Mouse (Mus musculus) midbrain, postnatal 0 days (tissue): Measurements from ENCODE around the gene Fam198a. TPM values are rescaled to one million over a fixed set of nuclear protein-coding genes. Genes with fewer than 3 reads are reported as not detected.

Experiments
- ATAC-seq: fragments of 200-750 bp; cut with Nextera tagmentation; 2 replicates; pipeline ENCODE4 v1.8.0; 2017; ENCODE audit warnings: moderate number of reproducible peaks, mild to moderate bottlenecking, moderate TSS enrichment, moderate library complexity; ENCODE audit not compliant: low FRiP score
- DNase-seq: peaks from one replicate; pipeline ENCODE4 v3.0.0-alpha.2; 2015; ENCODE audit warnings: low spot score
- H3K27ac ChIP-seq: fragments of 300-500 bp; sonication (generic); 2 replicates; pipeline ENCODE4 v1.5.1; 2014; ENCODE audit warnings: low read depth, mild to moderate bottlenecking, low read length, mixed read lengths
- H3K27me3 ChIP-seq: fragments of 300-500 bp; sonication (generic); 2 replicates; pipeline ENCODE4 v1.6.1; 2014; ENCODE audit warnings: low read length, control low read depth, mixed read lengths; ENCODE audit not compliant: insufficient read depth
- H3K36me3 ChIP-seq: fragments of 300-500 bp; sonication (generic); 2 replicates; pipeline ENCODE4 v1.6.1; 2014; ENCODE audit warnings: low read length, control low read depth, mixed read lengths; ENCODE audit not compliant: insufficient read depth
- H3K4me1 ChIP-seq: fragments of 300-500 bp; sonication (generic); 2 replicates; pipeline ENCODE4 v1.6.1; 2014; ENCODE audit warnings: mild to moderate bottlenecking, control low read depth, antibody characterized with exemption, low read length, mixed read lengths; ENCODE audit not compliant: insufficient read depth
- H3K4me2 ChIP-seq: fragments of 300-500 bp; sonication (generic); 2 replicates; pipeline ENCODE4 v1.6.1; 2014; ENCODE audit warnings: low read depth, mild to moderate bottlenecking, low read length, mixed read lengths; ENCODE audit not compliant: poor library complexity, severe bottlenecking
- H3K4me3 ChIP-seq: fragments of 300-500 bp; sonication (generic); 2 replicates; pipeline ENCODE4 v1.5.1; 2014; ENCODE audit warnings: low read depth, mild to moderate bottlenecking, low read length, moderate library complexity
- H3K9ac ChIP-seq: fragments of 300-500 bp; sonication (generic); replicated peaks from 2 replicates; pipeline ENCODE4 v1.6.1; 2014; ENCODE audit warnings: mild to moderate bottlenecking, low read length, moderate library complexity, mixed read lengths; ENCODE audit not compliant: poor library complexity, severe bottlenecking
- H3K9me3 ChIP-seq: fragments of 300-500 bp; sonication (generic); 2 replicates; pipeline ENCODE4 v1.6.1; 2016; ENCODE audit warnings: low read length, control low read depth
- CTCF ChIP-seq: IDR thresholded peaks from 2 replicates; pipeline ENCODE4 v1.5.1; 2016; ENCODE audit warnings: antibody characterized with exemption, mild to moderate bottlenecking
- WGBS: fragments of 180-500 bp; shearing (Covaris S2); extraction: QIAGEN DNeasy Blood & Tissue Kit; methylation state at CpG from one replicate; pipeline ENCODE4 v1.1.7; 2014; 5-methylcytosine and 5-hydroxymethylcytosine counted together
- polyA plus RNA-seq: library from polyadenylated mRNA; unstranded; fragments of >200 nt; fragmentation: Nextera tagmentation; extraction: Ambion mirVana; gene quantifications from 2 replicates; pipeline ENCODE4 v1.2.1, GENCODE M21; 2015
- total RNA-seq: library from RNA; depleted of rRNA; stranded (reverse); fragments of >200 nt; gene quantifications from 2 replicates; pipeline ENCODE4 v1.2.3, GENCODE M21; 2014

Fam198a gene
- total and polyA plus RNA-seq, 2 experiments from 2014 or later, result 2.1 to 4.8 TPM

DNA sequence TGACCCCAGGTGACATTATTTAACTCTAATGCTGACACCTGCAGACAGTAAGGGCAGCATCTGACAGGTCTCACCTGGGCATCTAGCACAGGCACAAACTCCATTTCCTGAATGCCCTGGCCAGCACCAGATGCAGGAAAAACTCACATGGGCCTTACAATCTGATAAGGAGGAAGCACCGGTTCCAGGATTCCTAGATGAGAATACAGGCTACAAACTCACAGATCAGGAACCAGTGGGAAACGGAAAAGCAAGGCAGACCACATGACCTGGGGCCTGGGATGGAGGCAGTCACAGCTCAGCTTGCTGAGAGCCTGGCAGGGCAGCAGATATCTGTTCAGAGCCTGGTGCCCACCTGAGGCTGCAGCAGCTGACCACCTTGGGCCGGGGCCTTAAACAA is 38.1 kb downstream of the Fam198a start:
- 0 out of 2 replicates have a peak, but pooled peaks cover 5% of the 10 kb centered on the region for H3K36me3 ChIP-seq
- H3K4me1 ChIP-seq, result 0 out of 2 replicates have a peak, but pooled peaks cover 3% of the 10 kb centered on the region
- WGBS, result 78% methylated on average over 3 of the region's 3 CpGs
- H3K9me3 ChIP-seq, result no peaks in the 10 kb centered on the region
- no peak overlapping the region for H3K27ac ChIP-seq
- no peak for DNase-seq
- H3K9ac ChIP-seq, result no peak overlapping the region
- no peaks in the 10 kb centered on the region for H3K27me3 ChIP-seq
- H3K4me3 ChIP-seq, result no peak overlapping the region
- no peak for TF ChIP-seq CTCF
- ATAC-seq, result no peak
- no peak overlapping the region for H3K4me2 ChIP-seq

DNA sequence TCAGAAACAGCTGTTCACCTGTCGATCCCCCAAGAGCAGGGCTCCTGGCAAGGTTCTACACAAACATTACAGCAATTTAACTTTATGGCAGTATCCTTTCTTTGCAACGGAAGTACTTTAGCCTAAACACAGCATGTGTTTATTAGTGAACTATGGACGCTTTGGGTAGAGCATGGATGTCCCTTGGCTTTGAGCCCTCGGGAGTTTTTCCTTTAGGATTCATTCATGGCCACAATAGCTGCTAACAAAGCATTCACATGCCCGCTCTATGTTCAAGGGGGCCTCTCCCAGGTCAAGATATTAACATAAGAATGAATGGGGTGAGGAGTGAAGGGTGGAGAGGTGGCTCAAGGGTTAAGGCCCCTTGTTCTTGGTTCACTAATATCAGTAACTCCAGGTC is 38.7 kb downstream of the Fam198a start:
- no peak for DNase-seq
- no peak overlapping the region for H3K27ac ChIP-seq
- H3K4me3 ChIP-seq, result no peak overlapping the region
- TF ChIP-seq CTCF, result no peak
- no peaks in the 10 kb centered on the region for H3K9me3 ChIP-seq
- H3K27me3 ChIP-seq, result no peaks in the 10 kb centered on the region
- ATAC-seq, result no peak
- 20% methylated on average over 5 of the region's 5 CpGs for WGBS
- no peak overlapping the region for H3K4me2 ChIP-seq
- peaks cover 9% of the 10 kb centered on the region for H3K4me1 ChIP-seq
- H3K9ac ChIP-seq, result no peak overlapping the region
- 0 out of 2 replicates have a peak, but pooled peaks cover 5% of the 10 kb centered on the region for H3K36me3 ChIP-seq

DNA sequence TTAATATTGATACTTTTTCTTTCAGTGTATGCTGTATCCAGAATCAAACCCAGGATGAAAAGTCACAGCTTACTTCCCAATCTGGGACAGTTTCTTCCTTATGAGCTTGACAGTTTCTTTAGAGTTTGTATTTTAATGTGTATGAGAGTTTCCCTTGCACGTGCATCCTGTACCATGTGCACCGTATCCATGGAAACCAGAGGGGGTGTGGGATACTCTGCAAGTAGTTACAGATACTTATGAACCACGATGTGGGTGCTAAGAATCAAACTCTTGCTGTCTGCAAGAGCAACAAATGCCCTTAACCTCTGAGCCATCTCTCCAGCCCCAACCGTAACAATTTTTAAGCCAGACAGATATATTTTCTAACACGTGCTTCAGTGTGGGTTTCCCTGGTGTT is 40.3 kb downstream of the Fam198a start:
- Histone ChIP-seq H3K4me2 (no peak overlapping the region), H3K4me3 (no peak overlapping the region), H3K9ac (no peak overlapping the region), H3K36me3 (0 out of 2 replicates have a peak, but pooled peaks cover 5% of the 10 kb centered on the region), H3K27ac (no peak overlapping the region), H3K4me1 (peaks cover 14% of the 10 kb centered on the region), H3K27me3 (no peaks in the 10 kb centered on the region), H3K9me3 (no peaks in the 10 kb centered on the region)
- ATAC-seq (no peak), DNase-seq (no peak)
- 57% methylated on average over 5 of the region's 5 CpGs for WGBS
- TF ChIP-seq CTCF, result no peak

DNA sequence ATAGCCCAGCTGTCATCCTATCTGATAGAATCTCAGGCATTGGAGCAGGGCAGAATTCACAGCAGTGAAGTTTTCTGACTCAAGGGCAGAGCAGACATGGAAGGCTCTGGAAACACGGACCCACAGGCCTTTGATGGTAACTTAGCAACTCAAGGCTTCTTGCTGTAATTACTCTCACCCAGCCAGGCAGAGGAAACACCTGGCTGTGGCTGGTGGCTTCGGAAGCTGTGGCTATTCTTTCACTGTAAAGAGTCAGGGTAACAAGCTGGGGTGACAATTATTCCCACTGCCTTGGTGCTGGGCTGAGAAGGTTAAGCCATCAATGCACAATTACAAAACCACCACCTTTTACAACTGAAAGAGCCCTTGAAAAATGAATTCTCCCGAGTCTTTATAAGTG is 42.3 kb downstream of the Fam198a start:
- Histone ChIP-seq H3K27me3 (no peaks in the 10 kb centered on the region), H3K4me2 (no peak overlapping the region), H3K9ac (no peak overlapping the region), H3K4me3 (no peak overlapping the region), H3K4me1 (peaks cover 14% of the 10 kb centered on the region), H3K9me3 (no peaks in the 10 kb centered on the region), H3K36me3 (0 out of 2 replicates have a peak, but pooled peaks cover 5% of the 10 kb centered on the region), H3K27ac (no peak overlapping the region)
- WGBS, result 79% methylated on average over 3 of the region's 3 CpGs
- DNase-seq (no peak), ATAC-seq (no peak)
- TF ChIP-seq CTCF, result no peak

DNA sequence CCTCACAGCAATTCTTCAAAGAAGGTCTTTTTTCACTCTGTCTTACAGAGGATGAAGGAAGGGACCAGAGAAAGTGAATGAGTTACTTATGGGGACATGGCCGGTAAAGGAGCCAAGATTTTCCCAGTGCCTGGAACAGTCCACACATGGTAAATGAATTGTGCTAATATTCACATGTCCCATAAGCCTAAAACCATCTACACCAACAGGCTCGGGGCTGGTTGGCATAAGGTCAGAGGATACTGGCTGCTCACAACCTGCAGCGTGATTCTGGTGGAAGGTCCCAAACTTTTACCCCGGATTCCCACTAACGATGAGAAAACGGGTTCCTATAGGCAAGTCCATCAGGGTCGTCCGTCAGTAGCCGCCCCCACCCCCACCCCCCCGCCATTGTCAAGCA is 44.3 kb downstream of the Fam198a start:
- ATAC-seq, result no peak; the same call in 1 of the 2 replicates
- H3K36me3 ChIP-seq, result 0 out of 2 replicates have a peak, but pooled peaks cover 4% of the 10 kb centered on the region
- no peaks in the 10 kb centered on the region for H3K9me3 ChIP-seq
- peak overlapping the region; percentile 93 for H3K9ac ChIP-seq
- 0 out of 2 replicates have a peak overlapping the region, but pooled peaks have one; percentile 57 for H3K27ac ChIP-seq
- H3K4me3 ChIP-seq, result peak overlapping the region; percentile 98
- 14% methylated on average over 9 of the region's 10 CpGs for WGBS
- H3K4me1 ChIP-seq, result peaks cover 14% of the 10 kb centered on the region
- no peaks in the 10 kb centered on the region for H3K27me3 ChIP-seq
- no peak for DNase-seq
- peak overlapping the region; percentile 87 for H3K4me2 ChIP-seq
- TF ChIP-seq CTCF, result no peak

DNA sequence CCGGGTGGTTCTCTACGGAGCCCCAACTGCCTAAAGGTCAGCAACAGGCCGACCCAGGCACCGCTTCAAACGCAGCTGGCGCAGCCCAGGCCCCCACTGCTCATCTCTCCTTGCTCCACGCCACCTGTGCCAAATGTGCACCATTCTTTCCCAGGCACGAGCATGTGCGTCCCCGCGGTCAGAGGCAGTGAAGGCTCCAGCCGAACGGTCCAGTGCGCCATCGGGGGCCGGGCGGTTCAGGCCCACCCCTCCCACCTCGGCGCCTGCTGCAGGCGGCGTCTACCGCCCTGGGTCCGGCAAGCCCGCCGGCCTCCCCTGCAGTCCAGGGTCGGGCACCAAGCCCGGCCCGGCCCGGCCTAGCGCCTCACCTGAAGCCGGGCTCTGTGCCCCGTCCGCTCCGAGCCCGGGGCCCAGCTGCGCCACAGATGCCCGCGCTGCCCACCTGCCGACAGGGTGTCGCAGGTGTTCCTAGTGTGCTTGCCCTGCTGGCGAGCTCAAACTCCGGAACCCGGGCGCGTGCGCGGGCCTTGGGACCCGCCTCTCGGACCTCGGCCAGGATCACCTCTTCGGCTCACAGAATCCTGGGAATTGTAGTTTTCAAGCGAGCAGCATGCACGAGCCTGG is 44.8 kb downstream of the Fam198a start:
- under 1% methylated on average over 52 of the region's 53 CpGs for WGBS
- Histone ChIP-seq H3K4me1 (peaks cover 14% of the 10 kb centered on the region), H3K9me3 (no peaks in the 10 kb centered on the region), H3K27me3 (no peaks in the 10 kb centered on the region), H3K36me3 (no peaks in the 10 kb centered on the region), H3K4me2 (peak overlapping the region; percentile 87), H3K9ac (peak overlapping the region; percentile 93), H3K27ac (peak overlapping the region; percentile 57), H3K4me3 (peak overlapping the region; percentile 98)
- TF ChIP-seq CTCF, result peak; percentile 28
- peak; percentile 86 for ATAC-seq
- peak; percentile 92 for DNase-seq
